Mouse (Mus musculus): ENCODE data around the gene Olfr606. TPM values are rescaled to one million over a fixed set of nuclear protein-coding genes. Genes with fewer than 3 reads are reported as not detected.

Olfr606 gene
- not detected in 2 replicates for polyA plus RNA-seq (2012; ENCODE audit: low replicate concordance)

GRCm38 (mm10) chr7:103448746-103449145, at the start of gene Olfr606:
Olfr606 (plus strand) TSS chr7:103449046.

DNA sequence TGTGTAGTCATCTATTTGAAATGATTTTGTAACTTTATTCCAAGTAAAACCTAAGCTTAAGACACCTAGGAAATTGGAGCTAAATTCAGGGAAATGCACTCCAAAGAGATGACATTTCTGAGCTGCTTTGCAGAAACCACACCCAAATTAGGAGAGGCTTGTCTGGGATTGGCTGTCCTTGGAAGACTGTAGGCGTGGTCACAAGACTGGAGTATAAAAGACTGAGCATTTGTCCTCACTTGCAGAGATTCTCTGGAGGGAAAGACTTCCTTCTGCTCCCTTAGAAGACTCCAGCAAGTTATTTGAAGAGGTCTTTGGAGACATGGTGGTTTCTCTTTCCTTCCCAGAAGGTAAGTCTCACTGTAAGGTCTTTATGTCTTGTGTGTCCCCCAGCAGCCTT, 34.1 kb upstream of the Olfr606 start, which contains the start of gene Usp17lc:
TSS of gene Usp17lc (plus strand) at position 301 of the 400 bp plus-strand sequence.

DNA sequence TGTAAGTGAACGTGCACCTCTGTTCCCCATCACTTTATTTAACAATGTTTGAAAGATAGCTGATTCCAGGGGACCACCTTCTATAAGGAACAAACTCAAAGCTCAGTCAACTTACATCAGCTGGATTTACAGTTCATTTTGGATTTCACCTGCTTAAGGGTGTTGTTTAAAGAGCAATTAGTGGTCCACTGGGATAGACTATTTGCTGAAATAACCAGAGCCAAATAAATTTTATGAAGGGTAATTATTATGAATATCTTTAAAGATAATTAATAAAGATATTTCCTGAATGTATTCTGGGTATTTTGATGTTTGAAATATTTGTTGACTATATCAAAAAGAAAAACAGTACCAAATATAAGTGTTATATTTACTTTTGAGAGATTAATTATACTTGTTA, 3.5 kb upstream of the Olfr606 start, which contains the start of gene Olfr605:
TSS of gene Olfr605 (minus strand) at position 101 of the 400 bp plus-strand sequence.

DNA sequence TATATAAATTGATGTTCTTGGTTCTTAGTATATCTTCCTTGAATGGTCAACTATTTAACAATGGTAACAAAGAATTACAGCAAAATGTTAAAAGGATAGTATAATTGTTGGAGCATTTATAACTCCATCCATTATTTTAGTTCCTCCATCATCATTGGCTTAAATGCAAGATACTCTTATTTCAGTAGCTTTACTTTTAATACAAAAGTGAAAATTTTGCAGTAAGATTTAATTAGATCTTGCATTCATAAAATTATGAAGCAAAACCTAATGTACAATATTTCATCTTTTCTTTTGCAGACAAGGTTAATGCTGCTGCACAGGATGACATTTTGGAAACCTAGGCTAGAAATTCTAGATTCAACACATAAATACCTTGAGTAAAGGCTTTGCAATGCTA, 20.7 kb downstream of the Olfr606 start, which contains the start of gene Olfr608:
TSS of gene Olfr608 (plus strand) at position 301 of the 400 bp plus-strand sequence.

GRCm38 (mm10) chr7:103497962-103498361, 49.1 kb downstream of the Olfr606 start, which contains the start of gene Olfr609:
Olfr609 (minus strand) TSS chr7:103498062.

Other genes with a start within 250 kb of the Olfr606 start
- gene Olfr593, start 237.2 kb upstream of the Olfr606 start, polyA plus RNA-seq (2012; ENCODE audit: low replicate concordance) = not detected in 2 replicates
- not detected in 2 replicates for gene Olfr594, start 232.1 kb upstream of the Olfr606 start, polyA plus RNA-seq (2012; ENCODE audit: low replicate concordance)
- not detected in 2 replicates for gene Usp17ld, start 196.5 kb upstream of the Olfr606 start, polyA plus RNA-seq (2012; ENCODE audit: low replicate concordance)
- gene Olfr596, start 143.4 kb upstream of the Olfr606 start, polyA plus RNA-seq (2012; ENCODE audit: low replicate concordance) = not detected in 2 replicates
- gene Olfr597, start 132.7 kb upstream of the Olfr606 start, polyA plus RNA-seq (2012; ENCODE audit: low replicate concordance) = not detected in 2 replicates
- not detected in 2 replicates for gene Olfr598, start 125.5 kb upstream of the Olfr606 start, polyA plus RNA-seq (2012; ENCODE audit: low replicate concordance)
- gene Olfr599, start 113.1 kb upstream of the Olfr606 start, polyA plus RNA-seq (2012; ENCODE audit: low replicate concordance) = not detected in 2 replicates
- gene Olfr600, start 99.4 kb upstream of the Olfr606 start, polyA plus RNA-seq (2012; ENCODE audit: low replicate concordance) = not detected in 2 replicates
- not detected in 2 replicates for gene Olfr601, start 86.4 kb upstream of the Olfr606 start, polyA plus RNA-seq (2012; ENCODE audit: low replicate concordance)
- not detected in 2 replicates for gene Olfr603, start 62.9 kb upstream of the Olfr606 start, polyA plus RNA-seq (2012; ENCODE audit: low replicate concordance)
- not detected in 2 replicates for gene Usp17lc, start 34.0 kb upstream of the Olfr606 start, polyA plus RNA-seq (2012; ENCODE audit: low replicate concordance)
- gene Olfr605, start 3.6 kb upstream of the Olfr606 start, polyA plus RNA-seq (2012; ENCODE audit: low replicate concordance) = not detected in 2 replicates
- not detected in 2 replicates for gene Olfr607, start 15.1 kb downstream of the Olfr606 start, polyA plus RNA-seq (2012; ENCODE audit: low replicate concordance)
- not detected in 2 replicates for gene Olfr608, start 20.8 kb downstream of the Olfr606 start, polyA plus RNA-seq (2012; ENCODE audit: low replicate concordance)
- not detected in 2 replicates for gene Olfr609, start 49.0 kb downstream of the Olfr606 start, polyA plus RNA-seq (2012; ENCODE audit: low replicate concordance)
- not detected in 2 replicates for gene Olfr610, start 63.1 kb downstream of the Olfr606 start, polyA plus RNA-seq (2012; ENCODE audit: low replicate concordance)
- gene Olfr611, start 71.8 kb downstream of the Olfr606 start, polyA plus RNA-seq (2012; ENCODE audit: low replicate concordance) = not detected in 2 replicates
- gene Olfr612, start 93.7 kb downstream of the Olfr606 start, polyA plus RNA-seq (2012; ENCODE audit: low replicate concordance) = not detected in 2 replicates
- not detected in 2 replicates for gene Olfr613, start 99.0 kb downstream of the Olfr606 start, polyA plus RNA-seq (2012; ENCODE audit: low replicate concordance)
- not detected in 2 replicates for gene Olfr615, start 107.0 kb downstream of the Olfr606 start, polyA plus RNA-seq (2012; ENCODE audit: low replicate concordance)
- gene Olfr616, start 120.1 kb downstream of the Olfr606 start, polyA plus RNA-seq (2012; ENCODE audit: low replicate concordance) = not detected in 2 replicates
- gene Olfr617, start 124.0 kb downstream of the Olfr606 start, polyA plus RNA-seq (2012; ENCODE audit: low replicate concordance) = not detected in 2 replicates
- gene Olfr618, start 141.1 kb downstream of the Olfr606 start, polyA plus RNA-seq (2012; ENCODE audit: low replicate concordance) = 0.15 TPM in 1 of 2 replicates, not detected in the other
- not detected in 2 replicates for gene Olfr619, start 151.5 kb downstream of the Olfr606 start, polyA plus RNA-seq (2012; ENCODE audit: low replicate concordance)
- gene Olfr620, start 163.5 kb downstream of the Olfr606 start, polyA plus RNA-seq (2012; ENCODE audit: low replicate concordance) = not detected in 2 replicates
- gene Olfr622, start 193.7 kb downstream of the Olfr606 start, polyA plus RNA-seq (2012; ENCODE audit: low replicate concordance) = not detected in 2 replicates
- gene Olfr623, start 214.7 kb downstream of the Olfr606 start, polyA plus RNA-seq (2012; ENCODE audit: low replicate concordance) = not detected in 2 replicates
- gene Olfr624, start 222.1 kb downstream of the Olfr606 start, polyA plus RNA-seq (2012; ENCODE audit: low replicate concordance) = not detected in 2 replicates
- not detected in 2 replicates for gene Olfr625-ps1, start 233.7 kb downstream of the Olfr606 start, polyA plus RNA-seq (2012; ENCODE audit: low replicate concordance)

All from hematopoietic multipotent progenitor cell, adult 10-12 weeks (in vitro differentiated cells).